Mouse (Mus musculus): Measurements from ENCODE around the gene Fam168a. TPM values are rescaled to one million over a fixed set of nuclear protein-coding genes. Genes with fewer than 3 reads are reported as not detected.

Gene Fam168a
- polyA plus RNA-seq, 1 experiment from 2014 or later, result 45.7 TPM

GRCm38 (mm10) chr7:100693199-100693598, 13.2 kb upstream of the Fam168a start:
- Histone ChIP-seq H3K27ac (ENCODE audit: low read length) (no peak overlapping the region), H3K9ac (ENCODE audit: low read length) (no peak overlapping the region), H3K4me2 (ENCODE audit: low read depth, low read length) (no peak overlapping the region), H3K4me1 (replicated peaks; ENCODE audit: control insufficient read depth, insufficient read depth, low read length) (no peaks in the 10 kb centered on the region), H3K9me3 (ENCODE audit: control insufficient read depth, low read length) (no peaks in the 10 kb centered on the region), H3K27me3 (ENCODE audit: control insufficient read depth, insufficient read depth, low read depth, low read length) (no peaks in the 10 kb centered on the region), H3K36me3 (ENCODE audit: control insufficient read depth, insufficient read depth, low read length) (no peaks in the 10 kb centered on the region), H3K4me3 (ENCODE audit: low read length) (no peak overlapping the region)
- no peak for ATAC-seq (ENCODE audit: low read depth)
- WGBS, result 67% methylated on average over 8 of the region's 8 CpGs

DNA sequence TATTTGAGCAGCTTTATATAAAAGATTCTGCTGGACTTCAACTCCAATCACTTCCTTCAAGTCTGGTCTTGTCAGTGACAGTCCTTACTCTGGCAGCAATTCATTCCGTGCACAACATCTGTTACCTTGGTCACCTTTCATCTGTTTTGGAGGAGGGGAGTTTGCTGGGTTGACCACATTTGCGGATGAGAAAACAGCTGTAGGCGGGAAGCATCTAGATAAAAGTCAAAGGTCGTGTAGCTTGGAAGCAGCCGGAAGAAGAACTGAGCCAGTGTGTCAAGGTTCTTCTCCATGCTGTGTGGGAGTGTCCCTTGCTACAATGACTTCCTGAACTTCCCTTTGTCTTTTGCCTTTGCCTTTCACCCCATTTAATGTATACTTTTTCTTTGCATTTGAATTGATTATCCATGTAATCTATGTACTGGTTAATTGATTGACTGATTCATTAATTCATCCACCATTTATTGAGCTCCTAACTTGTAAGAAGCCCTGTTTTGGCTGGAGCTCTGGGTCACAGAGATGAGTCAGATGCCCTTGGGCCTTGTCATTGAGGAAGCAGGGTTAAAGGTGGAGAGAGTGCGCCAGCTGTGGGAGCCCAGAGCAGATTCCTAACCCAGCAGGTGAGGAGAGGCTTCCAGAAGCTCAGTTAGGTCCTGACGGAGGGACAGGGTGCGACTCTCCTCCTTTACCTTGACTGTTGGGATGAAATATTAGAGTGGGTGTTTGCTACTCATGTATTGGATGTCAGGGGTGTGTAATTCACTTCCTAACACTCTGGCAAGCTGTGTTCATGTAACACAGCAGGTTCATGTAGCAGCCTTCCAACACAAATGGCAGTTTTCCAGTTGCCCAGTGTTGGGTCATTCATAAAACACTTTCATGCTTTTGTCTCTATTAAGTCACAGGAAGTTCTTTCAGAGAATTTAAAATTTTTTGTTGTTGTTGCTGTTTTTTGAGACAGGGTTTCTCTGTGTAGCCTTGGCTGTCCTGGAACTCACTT, 6.4 kb upstream of the Fam168a start:
- Histone ChIP-seq H3K4me1 (replicated peaks; ENCODE audit: control insufficient read depth, insufficient read depth, low read length) (no peaks in the 10 kb centered on the region; the same call in 1 of the 2 replicates), H3K27me3 (ENCODE audit: control insufficient read depth, insufficient read depth, low read depth, low read length) (no peaks in the 10 kb centered on the region), H3K27ac (ENCODE audit: low read length) (no peak overlapping the region), H3K4me2 (ENCODE audit: low read depth, low read length) (no peak overlapping the region), H3K9me3 (ENCODE audit: control insufficient read depth, low read length) (no peaks in the 10 kb centered on the region), H3K9ac (ENCODE audit: low read length) (no peak overlapping the region), H3K4me3 (ENCODE audit: low read length) (no peak overlapping the region), H3K36me3 (ENCODE audit: control insufficient read depth, insufficient read depth, low read length) (no peaks in the 10 kb centered on the region)
- no peak for ATAC-seq (ENCODE audit: low read depth)
- WGBS, result 48% methylated on average over 8 of the region's 8 CpGs

GRCm38 (mm10) chr7:100706883-100707480, 547 bp downstream of the Fam168a start:
- Histone ChIP-seq H3K4me3 (ENCODE audit: low read length) (peak overlapping the region; percentile 98), H3K27me3 (ENCODE audit: control insufficient read depth, insufficient read depth, low read depth, low read length) (no peaks in the 10 kb centered on the region), H3K4me1 (replicated peaks; ENCODE audit: control insufficient read depth, insufficient read depth, low read length) (peaks cover 17% of the 10 kb centered on the region), H3K9ac (ENCODE audit: low read length) (peak overlapping the region; percentile 99), H3K9me3 (ENCODE audit: control insufficient read depth, low read length) (no peaks in the 10 kb centered on the region), H3K27ac (ENCODE audit: low read length) (peak overlapping the region; percentile 98), H3K4me2 (ENCODE audit: low read depth, low read length) (peak overlapping the region; percentile 76), H3K36me3 (ENCODE audit: control insufficient read depth, insufficient read depth, low read length) (no peaks in the 10 kb centered on the region)
- under 1% methylated on average over 22 of the region's 23 CpGs for WGBS
- ATAC-seq (ENCODE audit: low read depth), result peak; percentile 27

GRCm38 (mm10) chr7:100718741-100719140, 12.3 kb downstream of the Fam168a start:
- no peaks in the 10 kb centered on the region for H3K27me3 ChIP-seq (ENCODE audit: control insufficient read depth, insufficient read depth, low read depth, low read length)
- 91% methylated on average over 5 of the region's 5 CpGs for WGBS
- H3K4me1 ChIP-seq (replicated peaks; ENCODE audit: control insufficient read depth, insufficient read depth, low read length), result no peaks in the 10 kb centered on the region
- H3K27ac ChIP-seq (ENCODE audit: low read length), result no peak overlapping the region
- H3K4me2 ChIP-seq (ENCODE audit: low read depth, low read length), result no peak overlapping the region
- no peaks in the 10 kb centered on the region for H3K36me3 ChIP-seq (ENCODE audit: control insufficient read depth, insufficient read depth, low read length)
- no peaks in the 10 kb centered on the region for H3K9me3 ChIP-seq (ENCODE audit: control insufficient read depth, low read length)
- no peak for ATAC-seq (ENCODE audit: low read depth)
- H3K4me3 ChIP-seq (ENCODE audit: low read length), result no peak overlapping the region
- H3K9ac ChIP-seq (ENCODE audit: low read length), result no peak overlapping the region

- no peaks in the 10 kb centered on the region for H3K27me3 ChIP-seq (ENCODE audit: control insufficient read depth, insufficient read depth, low read depth, low read length)
- H3K4me2 ChIP-seq (ENCODE audit: low read depth, low read length), result no peak overlapping the region
- H3K9ac ChIP-seq (ENCODE audit: low read length), result no peak overlapping the region
- 62% methylated on average over 6 of the region's 6 CpGs for WGBS
- H3K4me1 ChIP-seq (replicated peaks; ENCODE audit: control insufficient read depth, insufficient read depth, low read length), result no peaks in the 10 kb centered on the region; the same call in 1 of the 2 replicates
- H3K9me3 ChIP-seq (ENCODE audit: control insufficient read depth, low read length), result no peaks in the 10 kb centered on the region
- H3K27ac ChIP-seq (ENCODE audit: low read length), result no peak overlapping the region
- H3K36me3 ChIP-seq (ENCODE audit: control insufficient read depth, insufficient read depth, low read length), result no peaks in the 10 kb centered on the region
- ATAC-seq (ENCODE audit: low read depth), result no peak
- no peak overlapping the region for H3K4me3 ChIP-seq (ENCODE audit: low read length)
Observed at GRCm38 (mm10) chr7:100722268-100722667, 15.8 kb downstream of the Fam168a start.

DNA sequence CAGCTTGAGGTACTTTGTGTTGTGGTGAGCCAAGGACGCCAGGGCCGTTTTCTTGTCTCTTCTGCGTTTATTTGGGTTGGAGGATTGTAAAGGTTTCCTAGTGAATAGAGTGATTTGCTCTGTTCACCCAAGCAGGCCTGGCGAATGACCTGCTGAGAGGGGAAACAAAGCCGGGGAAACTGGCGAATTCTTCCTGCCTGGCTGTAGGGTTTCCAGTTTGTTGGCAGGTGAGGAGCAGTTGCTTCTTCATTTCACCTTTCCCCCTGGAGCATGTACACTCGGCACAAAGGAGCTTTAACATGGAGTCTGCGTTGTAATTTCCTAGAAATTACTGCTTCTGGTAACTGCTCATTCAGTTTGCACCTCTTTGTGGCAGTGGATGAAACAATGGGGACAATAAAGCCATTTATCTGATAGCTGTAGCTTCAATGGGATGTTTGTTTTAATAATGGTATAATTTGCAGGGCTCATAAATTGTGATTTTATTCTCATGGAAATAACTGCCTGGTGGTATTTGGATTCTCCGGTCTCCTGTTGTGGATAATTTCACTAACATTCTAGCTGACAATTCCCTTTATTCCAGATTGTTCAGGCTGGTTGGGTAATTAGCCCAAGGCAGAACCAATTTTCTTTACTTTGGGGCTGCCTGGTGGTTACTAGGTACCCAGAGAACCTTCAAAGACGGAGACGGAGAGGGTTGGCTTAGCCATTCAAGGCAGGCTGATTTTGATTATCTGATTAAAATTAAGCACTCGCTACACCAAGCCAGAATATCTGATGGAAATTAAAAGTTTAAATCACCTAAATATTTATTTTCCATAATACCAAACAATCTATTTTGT, 17.2 kb downstream of the Fam168a start:
- Histone ChIP-seq H3K9ac (ENCODE audit: low read length) (no peak overlapping the region), H3K4me1 (replicated peaks; ENCODE audit: control insufficient read depth, insufficient read depth, low read length) (no peaks in the 10 kb centered on the region; the same call in 1 of the 2 replicates), H3K4me2 (ENCODE audit: low read depth, low read length) (no peak overlapping the region), H3K9me3 (ENCODE audit: control insufficient read depth, low read length) (no peaks in the 10 kb centered on the region), H3K27me3 (ENCODE audit: control insufficient read depth, insufficient read depth, low read depth, low read length) (no peaks in the 10 kb centered on the region), H3K27ac (ENCODE audit: low read length) (no peak overlapping the region), H3K36me3 (ENCODE audit: control insufficient read depth, insufficient read depth, low read length) (no peaks in the 10 kb centered on the region), H3K4me3 (ENCODE audit: low read length) (no peak overlapping the region)
- WGBS, result 65% methylated on average over 12 of the region's 12 CpGs
- no peak for ATAC-seq (ENCODE audit: low read depth)

DNA sequence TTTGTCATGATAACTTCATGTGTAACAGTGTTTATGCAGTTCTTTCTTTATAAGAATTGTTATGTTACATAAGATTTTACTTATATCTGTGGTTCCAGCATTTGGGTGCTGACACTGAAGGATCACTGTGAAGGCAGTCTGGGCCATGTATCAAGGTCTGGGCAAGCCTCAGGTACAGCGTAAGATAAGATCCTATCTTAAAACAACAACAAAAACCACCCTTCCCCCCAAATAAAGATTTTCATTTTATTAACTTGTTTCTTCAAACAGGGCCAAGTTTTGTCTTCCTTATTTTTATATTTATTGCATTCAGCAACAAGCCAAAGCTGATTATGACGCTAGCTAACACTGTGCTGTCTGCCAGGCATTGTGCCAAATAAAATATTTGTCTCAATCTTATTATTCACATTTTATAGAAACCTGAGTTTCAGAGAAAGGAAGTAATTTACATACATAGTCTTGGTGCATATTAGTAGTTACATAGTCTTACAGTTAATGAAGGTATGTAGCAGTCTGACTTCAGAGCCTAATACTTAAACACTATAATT, 21.2 kb downstream of the Fam168a start:
- H3K4me2 ChIP-seq (ENCODE audit: low read depth, low read length), result no peak overlapping the region
- no peak overlapping the region for H3K27ac ChIP-seq (ENCODE audit: low read length)
- no peaks in the 10 kb centered on the region for H3K9me3 ChIP-seq (ENCODE audit: control insufficient read depth, low read length)
- H3K36me3 ChIP-seq (ENCODE audit: control insufficient read depth, insufficient read depth, low read length), result no peaks in the 10 kb centered on the region
- WGBS, result 51% methylated on average over 2 of the region's 2 CpGs
- no peaks in the 10 kb centered on the region for H3K27me3 ChIP-seq (ENCODE audit: control insufficient read depth, insufficient read depth, low read depth, low read length)
- ATAC-seq (ENCODE audit: low read depth), result no peak
- H3K4me1 ChIP-seq (replicated peaks; ENCODE audit: control insufficient read depth, insufficient read depth, low read length), result no peaks in the 10 kb centered on the region; the same call in none of the 2 replicates
- H3K4me3 ChIP-seq (ENCODE audit: low read length), result no peak overlapping the region
- no peak overlapping the region for H3K9ac ChIP-seq (ENCODE audit: low read length)

- 72% methylated on average over 2 of the region's 2 CpGs for WGBS
- Histone ChIP-seq H3K9ac (ENCODE audit: low read length) (no peak overlapping the region), H3K4me1 (replicated peaks; ENCODE audit: control insufficient read depth, insufficient read depth, low read length) (peaks cover 10% of the 10 kb centered on the region), H3K4me2 (ENCODE audit: low read depth, low read length) (no peak overlapping the region), H3K27ac (ENCODE audit: low read length) (no peak overlapping the region), H3K9me3 (ENCODE audit: control insufficient read depth, low read length) (no peaks in the 10 kb centered on the region), H3K4me3 (ENCODE audit: low read length) (no peak overlapping the region), H3K27me3 (ENCODE audit: control insufficient read depth, insufficient read depth, low read depth, low read length) (no peaks in the 10 kb centered on the region), H3K36me3 (ENCODE audit: control insufficient read depth, insufficient read depth, low read length) (no peaks in the 10 kb centered on the region)
- ATAC-seq (ENCODE audit: low read depth), result no peak
Observed at GRCm38 (mm10) chr7:100729778-100730177, 23.3 kb downstream of the Fam168a start.
